Mouse (Mus musculus) small intestine, adult 2 months (tissue): ENCODE measurements around the gene Cgnl1.

Source experiments
- CTCF ChIP-seq: fragments of 200-500 bp; IDR thresholded peaks from 2 replicates; pipeline ENCODE4 v1.5.1; 2012; ENCODE audit warnings: low read depth, mild to moderate bottlenecking, control low read depth, inconsistent platforms, low read length, moderate library complexity, mixed read lengths; ENCODE audit not compliant: insufficient replicate concordance, insufficient read length; ENCODE audit errors: extremely low read depth
- POLR2A ChIP-seq: fragments of 200-500 bp; IDR thresholded peaks from 2 replicates; pipeline ENCODE4 v1.6.1; 2012; ENCODE audit warnings: low read depth, mild to moderate bottlenecking, control low read depth, inconsistent platforms, low read length, moderate library complexity

DNA sequence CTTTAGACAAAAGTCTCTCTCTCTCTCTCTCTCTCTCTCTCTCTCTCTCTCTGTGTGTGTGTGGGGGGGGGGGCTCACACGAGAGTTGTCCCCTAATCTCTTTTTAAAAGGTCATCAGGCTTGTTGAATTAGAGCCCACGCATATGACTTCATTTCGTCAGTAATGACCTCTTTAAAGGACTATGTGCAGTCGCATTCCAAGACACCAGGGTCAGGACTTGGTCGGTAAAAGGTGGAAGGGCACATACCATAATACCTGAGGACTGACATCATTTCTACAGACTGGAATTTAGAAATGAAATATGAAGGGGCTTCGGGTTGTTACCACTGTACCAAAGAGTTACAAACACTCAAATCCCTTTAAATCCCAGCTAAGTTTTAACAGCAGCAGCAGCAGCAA is 32.7 kb upstream of the Cgnl1 start:
- TF ChIP-seq CTCF (no peak), POLR2A (no peak)
